Mouse (Mus musculus) C2C12 (cell line): ENCODE measurements around the gene Mrtfa.

Experiments used
- CTCF ChIP-seq: IDR thresholded peaks from one replicate; pipeline ENCODE4 v1.5.1; 2011; ENCODE audit not compliant: control insufficient read depth, insufficient read depth, insufficient read length
- MAX ChIP-seq: IDR thresholded peaks from one replicate; pipeline ENCODE4 v1.6.1; 2011; ENCODE audit warnings: mild to moderate bottlenecking, control low read depth

DNA sequence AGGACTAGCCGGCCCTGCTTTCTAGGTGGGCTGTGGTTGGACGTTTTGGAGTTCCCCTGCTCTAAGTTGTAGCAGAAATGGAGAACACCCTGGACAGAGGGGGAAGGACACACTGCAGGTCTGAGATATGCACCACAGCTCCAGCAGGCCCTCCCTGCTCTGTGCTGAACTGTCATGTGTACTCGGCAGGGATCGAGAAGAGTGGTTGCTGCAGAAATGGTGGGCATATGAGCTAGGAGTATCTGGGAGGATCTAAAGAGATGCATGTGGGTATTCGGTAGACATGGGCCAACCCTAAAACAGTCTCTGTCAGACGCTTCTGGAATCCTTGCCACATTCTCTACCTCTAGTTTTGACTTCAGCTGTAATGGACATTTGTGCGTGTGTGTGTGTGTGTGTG, 40.8 kb upstream of the Mrtfa start:
- TF ChIP-seq CTCF: no peak
- no peak for TF ChIP-seq MAX
